Mouse (Mus musculus): Measurements from ENCODE around the gene Dnm3. TPM values are rescaled to one million over a fixed set of nuclear protein-coding genes. Genes with fewer than 3 reads are reported as not detected.

Gene Dnm3
- polyA plus RNA-seq, 1 experiment from 2014 or later, result 5.2 TPM

- H3K36me3 ChIP-seq (ENCODE audit: control insufficient read depth, insufficient read depth, low read length), result no peaks in the 10 kb centered on the region
- ATAC-seq, result peak; percentile 62
- no peaks in the 10 kb centered on the region for H3K9me3 ChIP-seq (ENCODE audit: control insufficient read depth, low read length)
- H3K4me1 ChIP-seq (ENCODE audit: control insufficient read depth, insufficient read depth, low read length), result no peaks in the 10 kb centered on the region
- WGBS, result 48% methylated on average over 10 of the region's 10 CpGs
- no peak overlapping the region for H3K4me3 ChIP-seq (ENCODE audit: low read length)
- no peak overlapping the region for H3K4me2 ChIP-seq (ENCODE audit: low read depth, low read length)
- H3K9ac ChIP-seq (ENCODE audit: low read depth, low read length), result no peak overlapping the region
- H3K27ac ChIP-seq (ENCODE audit: low read length), result peak overlapping the region; percentile 70; the same call in 1 of the 2 replicates
- no peaks in the 10 kb centered on the region for H3K27me3 ChIP-seq (replicated peaks; ENCODE audit: control insufficient read depth, insufficient read depth, low read length)
Measured at GRCm38 (mm10) chr1:162224817-162225605, 252.8 kb downstream of the Dnm3 start.

- H3K9me3 ChIP-seq (ENCODE audit: control insufficient read depth, low read length), result no peaks in the 10 kb centered on the region
- no peaks in the 10 kb centered on the region for H3K36me3 ChIP-seq (ENCODE audit: control insufficient read depth, insufficient read depth, low read length)
- no peak for ATAC-seq
- no peak overlapping the region for H3K27ac ChIP-seq (ENCODE audit: low read length)
- H3K4me1 ChIP-seq (ENCODE audit: control insufficient read depth, insufficient read depth, low read length), result no peaks in the 10 kb centered on the region
- no peak overlapping the region for H3K4me3 ChIP-seq (ENCODE audit: low read length)
- H3K9ac ChIP-seq (ENCODE audit: low read depth, low read length), result no peak overlapping the region
- no peaks in the 10 kb centered on the region for H3K27me3 ChIP-seq (replicated peaks; ENCODE audit: control insufficient read depth, insufficient read depth, low read length)
- no peak overlapping the region for H3K4me2 ChIP-seq (ENCODE audit: low read depth, low read length)
- WGBS, result 74% methylated on average over 3 of the region's 3 CpGs
Measured at GRCm38 (mm10) chr1:162224061-162224460, 253.8 kb downstream of the Dnm3 start.

GRCm38 (mm10) chr1:162223258-162223940 lies 254.4 kb downstream of the Dnm3 start:
- no peaks in the 10 kb centered on the region for H3K27me3 ChIP-seq (replicated peaks; ENCODE audit: control insufficient read depth, insufficient read depth, low read length)
- H3K4me2 ChIP-seq (ENCODE audit: low read depth, low read length), result no peak overlapping the region
- ATAC-seq, result no peak
- WGBS, result 69% methylated on average over 8 of the region's 8 CpGs
- H3K36me3 ChIP-seq (ENCODE audit: control insufficient read depth, insufficient read depth, low read length), result no peaks in the 10 kb centered on the region
- H3K9me3 ChIP-seq (ENCODE audit: control insufficient read depth, low read length), result no peaks in the 10 kb centered on the region
- H3K27ac ChIP-seq (ENCODE audit: low read length), result 0 out of 2 replicates have a peak overlapping the region, but pooled peaks have one; percentile 14
- no peak overlapping the region for H3K9ac ChIP-seq (ENCODE audit: low read depth, low read length)
- H3K4me3 ChIP-seq (ENCODE audit: low read length), result no peak overlapping the region
- no peaks in the 10 kb centered on the region for H3K4me1 ChIP-seq (ENCODE audit: control insufficient read depth, insufficient read depth, low read length)

- no peak overlapping the region for H3K9ac ChIP-seq (ENCODE audit: low read depth, low read length)
Measured at GRCm38 (mm10) chr1:162222353-162222752, 255.5 kb downstream of the Dnm3 start.

GRCm38 (mm10) chr1:162221801-162222301 lies 256.0 kb downstream of the Dnm3 start:
- Histone ChIP-seq H3K27me3 (replicated peaks; ENCODE audit: control insufficient read depth, insufficient read depth, low read length) (no peaks in the 10 kb centered on the region), H3K4me3 (ENCODE audit: low read length) (no peak overlapping the region), H3K4me2 (ENCODE audit: low read depth, low read length) (no peak overlapping the region), H3K9me3 (ENCODE audit: control insufficient read depth, low read length) (no peaks in the 10 kb centered on the region), H3K9ac (ENCODE audit: low read depth, low read length) (no peak overlapping the region), H3K36me3 (ENCODE audit: control insufficient read depth, insufficient read depth, low read length) (no peaks in the 10 kb centered on the region), H3K4me1 (ENCODE audit: control insufficient read depth, insufficient read depth, low read length) (no peaks in the 10 kb centered on the region), H3K27ac (ENCODE audit: low read length) (no peak overlapping the region)
- WGBS, result 33% methylated on average over 4 of the region's 4 CpGs
- ATAC-seq, result no peak

More at GRCm38 (mm10) chr1:162222353-162222752, 255.5 kb downstream of the Dnm3 start:
- no peak overlapping the region for H3K4me3 ChIP-seq (ENCODE audit: low read length)
- H3K4me1 ChIP-seq (ENCODE audit: control insufficient read depth, insufficient read depth, low read length), result no peaks in the 10 kb centered on the region
- no peak overlapping the region for H3K4me2 ChIP-seq (ENCODE audit: low read depth, low read length)
- no peak for ATAC-seq
- no peaks in the 10 kb centered on the region for H3K9me3 ChIP-seq (ENCODE audit: control insufficient read depth, low read length)
- no peak overlapping the region for H3K27ac ChIP-seq (ENCODE audit: low read length)
- H3K36me3 ChIP-seq (ENCODE audit: control insufficient read depth, insufficient read depth, low read length), result no peaks in the 10 kb centered on the region
- H3K27me3 ChIP-seq (replicated peaks; ENCODE audit: control insufficient read depth, insufficient read depth, low read length), result no peaks in the 10 kb centered on the region

- Histone ChIP-seq H3K4me1 (ENCODE audit: control insufficient read depth, insufficient read depth, low read length) (peaks cover under 1% of the 10 kb centered on the region; the same call in 1 of the 2 replicates), H3K27ac (ENCODE audit: low read length) (peak overlapping the region; percentile 61; the same call in 1 of the 2 replicates), H3K4me2 (ENCODE audit: low read depth, low read length) (peak overlapping the region; percentile 48), H3K27me3 (replicated peaks; ENCODE audit: control insufficient read depth, insufficient read depth, low read length) (no peaks in the 10 kb centered on the region), H3K9ac (ENCODE audit: low read depth, low read length) (peak overlapping the region; percentile 54; the same call in 1 of the 2 replicates), H3K4me3 (ENCODE audit: low read length) (peak overlapping the region; percentile 38), H3K36me3 (ENCODE audit: control insufficient read depth, insufficient read depth, low read length) (no peaks in the 10 kb centered on the region), H3K9me3 (ENCODE audit: control insufficient read depth, low read length) (no peaks in the 10 kb centered on the region)
- no peak for ATAC-seq
Measured at GRCm38 (mm10) chr1:162220891-162221290, 256.9 kb downstream of the Dnm3 start.

GRCm38 (mm10) chr1:162219781-162220180 lies 258.1 kb downstream of the Dnm3 start:
- H3K9ac ChIP-seq (ENCODE audit: low read depth, low read length), result no peak overlapping the region
- no peak overlapping the region for H3K27ac ChIP-seq (ENCODE audit: low read length)

GRCm38 (mm10) chr1:162218530-162219180 lies 259.2 kb downstream of the Dnm3 start:
- no peak for ATAC-seq
- Histone ChIP-seq H3K36me3 (ENCODE audit: control insufficient read depth, insufficient read depth, low read length) (no peaks in the 10 kb centered on the region), H3K27ac (ENCODE audit: low read length) (peak overlapping the region; percentile 93), H3K9ac (ENCODE audit: low read depth, low read length) (peak overlapping the region; percentile 56), H3K4me3 (ENCODE audit: low read length) (peak overlapping the region; percentile 44), H3K4me2 (ENCODE audit: low read depth, low read length) (peak overlapping the region; percentile 1; the same call in 1 of the 2 replicates), H3K4me1 (ENCODE audit: control insufficient read depth, insufficient read depth, low read length) (peaks cover 5% of the 10 kb centered on the region; the same call in 1 of the 2 replicates), H3K27me3 (replicated peaks; ENCODE audit: control insufficient read depth, insufficient read depth, low read length) (no peaks in the 10 kb centered on the region), H3K9me3 (ENCODE audit: control insufficient read depth, low read length) (no peaks in the 10 kb centered on the region)
- 35% methylated on average over 8 of the region's 8 CpGs for WGBS

More at GRCm38 (mm10) chr1:162219781-162220180, 258.1 kb downstream of the Dnm3 start:
- no peaks in the 10 kb centered on the region for H3K9me3 ChIP-seq (ENCODE audit: control insufficient read depth, low read length)
- H3K4me1 ChIP-seq (ENCODE audit: control insufficient read depth, insufficient read depth, low read length), result peaks cover 5% of the 10 kb centered on the region; the same call in 1 of the 2 replicates
- no peak overlapping the region for H3K4me2 ChIP-seq (ENCODE audit: low read depth, low read length)
- 65% methylated on average over 1 of the region's 1 CpGs for WGBS
- peak overlapping the region; percentile 23; the same call in 1 of the 2 replicates for H3K4me3 ChIP-seq (ENCODE audit: low read length)
- no peaks in the 10 kb centered on the region for H3K27me3 ChIP-seq (replicated peaks; ENCODE audit: control insufficient read depth, insufficient read depth, low read length)
- ATAC-seq, result no peak
- no peaks in the 10 kb centered on the region for H3K36me3 ChIP-seq (ENCODE audit: control insufficient read depth, insufficient read depth, low read length)

All from intestine, embryonic 16.5 days (tissue).